Mouse (Mus musculus) gastrocnemius, postnatal 14 days (tissue): ENCODE data around the gene Gm20388. TPM values are rescaled to one million over a fixed set of nuclear protein-coding genes. Genes with fewer than 3 reads are reported as not detected.

Source experiments
- DNase-seq: peaks from one replicate; pipeline ENCODE4 v3.0.0; 2021; ENCODE audit warnings: mixed read lengths
- intact Hi-C: fragments of 180-260 bp; cut with DNase I; formaldehyde crosslinking; loops from one replicate; pipeline ENCODE4 v1.15.1; 2025; ENCODE audit warnings: low total_unique reads
- total RNA-seq, 2 experiments: library from RNA; stranded (reverse); gene quantifications; 2 replicates each; pipeline ENCODE4 v1.2.3; 2021

Gm20388 gene
- total RNA-seq, 2 experiments from 2014 or later = 5.6 to 6.0 TPM

- intact Hi-C loops = loop anchor here (5.0 kb wide), 1 partner anchor 290 kb away; no protein-coding TSS in a partner anchor
- DNase-seq = no peak
Observed at GRCm38 (mm10) chr8:122266867-122267266, 2356.2 kb downstream of the Gm20388 start.

- no peak for DNase-seq
- intact Hi-C loops = loop anchor here (5.0 kb wide), 1 partner anchor 292 kb away; no protein-coding TSS in a partner anchor
Observed at GRCm38 (mm10) chr8:122268861-122269260, 2358.2 kb downstream of the Gm20388 start.

GRCm38 (mm10) chr8:122269404-122269803 is 2358.8 kb downstream of the Gm20388 start:
- intact Hi-C loops = loop anchor here (5.0 kb wide), 1 partner anchor 292 kb away; no protein-coding TSS in a partner anchor
- peak; percentile 73 for DNase-seq

- intact Hi-C loops = loop anchor here (10.0 kb wide), 1 partner anchor 164 kb away; the partner anchor contains the start of gene Cyba
- DNase-seq = no peak
Observed at GRCm38 (mm10) chr8:122270555-122270954, 2359.9 kb downstream of the Gm20388 start.

- intact Hi-C loops = loop anchor here (2.0 to 10.0 kb wide), 3 partner anchors 60 to 162 kb away; partner anchors contain the start of gene Cyba
- peak; percentile 83 for DNase-seq
Observed at GRCm38 (mm10) chr8:122273152-122273551, 2362.5 kb downstream of the Gm20388 start.

- no peak for DNase-seq
- intact Hi-C loops = loop anchor here (2.0 to 10.0 kb wide), 3 partner anchors 59 to 161 kb away; partner anchors contain the start of gene Cyba
Observed at GRCm38 (mm10) chr8:122273826-122274225, 2363.2 kb downstream of the Gm20388 start.

GRCm38 (mm10) chr8:122274651-122275391 is 2364.2 kb downstream of the Gm20388 start:
- intact Hi-C loops = loop anchor here (10.0 kb wide), 1 partner anchor 160 kb away; the partner anchor contains the start of gene Cyba
- no peak for DNase-seq

- no peak for DNase-seq
- intact Hi-C loops = loop anchor here (2.0 to 10.0 kb wide), 2 partner anchors 84 to 158 kb away; partner anchors contain the start of genes Cyba and Trhr2
Observed at GRCm38 (mm10) chr8:122276308-122276707, 2365.7 kb downstream of the Gm20388 start.

GRCm38 (mm10) chr8:122277204-122277995 is 2366.8 kb downstream of the Gm20388 start:
- no peak for DNase-seq
- intact Hi-C loops = loop anchor here (2.0 to 10.0 kb wide), 2 partner anchors 83 to 157 kb away; partner anchors contain the start of genes Cyba and Trhr2

GRCm38 (mm10) chr8:122280156-122280555 is 2369.5 kb downstream of the Gm20388 start:
- intact Hi-C loops = no loop called here
- DNase-seq = no peak

GRCm38 (mm10) chr8:122280588-122281316 is 2370.1 kb downstream of the Gm20388 start:
- intact Hi-C loops = no loop called here
- no peak for DNase-seq

- peak; percentile 99 for DNase-seq
- intact Hi-C loops = no loop called here
Observed at GRCm38 (mm10) chr8:122281317-122282034, 2370.8 kb downstream of the Gm20388 start.

- intact Hi-C loops = no loop called here
- DNase-seq = no peak
Observed at GRCm38 (mm10) chr8:122282035-122282358, 2371.4 kb downstream of the Gm20388 start, which contains the start of gene Zfpm1. Gene Zfpm1 (plus strand): TSS chr8:122282141.

GRCm38 (mm10) chr8:122282501-122283355 is 2372.1 kb downstream of the Gm20388 start:
- DNase-seq = no peak

GRCm38 (mm10) chr8:122283356-122284202 is 2372.9 kb downstream of the Gm20388 start:
- intact Hi-C loops = no loop called here
- DNase-seq = peak; percentile 73

More at GRCm38 (mm10) chr8:122282501-122283355, 2372.1 kb downstream of the Gm20388 start:
- intact Hi-C loops = no loop called here

- DNase-seq = no peak
- intact Hi-C loops = no loop called here
Observed at GRCm38 (mm10) chr8:122284203-122284658, 2373.6 kb downstream of the Gm20388 start.
